Mouse (Mus musculus): ENCODE data around the gene Ankrd22.

GRCm38 (mm10) chr19:34171167-34171566 is 5.3 kb upstream of the Ankrd22 start:
- no peak for TF ChIP-seq CTCF (IDR thresholded peaks at IDR 0.05; ENCODE audit: control insufficient read depth, insufficient read depth, insufficient read length)
- no peak for TF ChIP-seq MYOD1 (IDR thresholded peaks at IDR 0.05; ENCODE audit: control insufficient read depth, insufficient read length, low read depth)
